Mouse (Mus musculus) embryonic facial prominence, embryonic 15.5 days (tissue): ENCODE measurements around the gene Tmem223. TPM values are rescaled to one million over a fixed set of nuclear protein-coding genes. Genes with fewer than 3 reads are reported as not detected.
A peak's percentile ranks its signal among the peaks of the same experiment; 100 is the strongest.

ENCODE experiments used
- ATAC-seq: fragments of 200-750 bp; cut with Nextera tagmentation; 2 replicates; pipeline ENCODE4 v1.8.0; 2017; ENCODE audit warnings: low read depth, moderate TSS enrichment; ENCODE audit not compliant: insufficient number of reproducible peaks, low FRiP score, low TSS enrichment
- H3K27ac ChIP-seq: fragments of 300-500 bp; sonication (generic); replicated peaks from 2 replicates; pipeline ENCODE4 v1.5.1; 2015; ENCODE audit warnings: mild to moderate bottlenecking, inconsistent platforms
- H3K27me3 ChIP-seq: fragments of 300-500 bp; sonication (generic); 2 replicates; pipeline ENCODE4 v1.6.1; 2015; ENCODE audit warnings: inconsistent platforms
- H3K36me3 ChIP-seq: fragments of 300-500 bp; sonication (generic); 2 replicates; pipeline ENCODE4 v1.6.1; 2015; ENCODE audit warnings: mild to moderate bottlenecking, inconsistent platforms
- H3K4me1 ChIP-seq: fragments of 300-500 bp; sonication (generic); 2 replicates; pipeline ENCODE4 v1.6.1; 2015; ENCODE audit warnings: inconsistent platforms
- H3K4me2 ChIP-seq: fragments of 300-500 bp; sonication (generic); replicated peaks from 2 replicates; pipeline ENCODE4 v1.6.1; 2015; ENCODE audit warnings: mild to moderate bottlenecking, inconsistent platforms
- H3K4me3 ChIP-seq: fragments of 300-500 bp; sonication (generic); replicated peaks from 2 replicates; pipeline ENCODE4 v1.5.1; 2015; ENCODE audit warnings: mild to moderate bottlenecking, inconsistent platforms
- H3K9ac ChIP-seq: fragments of 300-500 bp; sonication (generic); 2 replicates; pipeline ENCODE4 v1.6.1; 2015; ENCODE audit warnings: inconsistent platforms
- H3K9me3 ChIP-seq: fragments of 300-500 bp; sonication (generic); replicated peaks from 2 replicates; pipeline ENCODE4 v1.6.1; 2016; ENCODE audit warnings: inconsistent platforms
- WGBS: fragments of 180-500 bp; shearing (Covaris S2); methylation state at CpG from one replicate; pipeline ENCODE4 v1.1.7; 2015; 5-methylcytosine and 5-hydroxymethylcytosine counted together
- polyA plus RNA-seq: library from polyadenylated mRNA; unstranded; fragments of >200 nt; fragmentation: Nextera tagmentation; extraction: Ambion mirVana; gene quantifications from 2 replicates; pipeline ENCODE4 v1.2.1, GENCODE M21; 2015

Gene Tmem223
- polyA plus RNA-seq: 172 and 173 TPM in 2 replicates

GRCm38 (mm10) chr19:8770567-8771270 lies at the start of gene Tmem223:
Gene Tmem223, plus strand, starts transcription at chr19:8770996.
- Histone ChIP-seq H3K27ac (peak within 1 kb of the TSS; percentile 94), H3K4me3 (peak within 1 kb of the TSS; percentile 69), H3K4me1 (peaks cover 25% of the 10 kb centered on the region), H3K9me3 (no peaks in the 10 kb centered on the region), H3K36me3 (peaks cover 55% of the 10 kb centered on the region), H3K4me2 (peak within 1 kb of the TSS; percentile 67), H3K27me3 (no peaks in the 10 kb centered on the region), H3K9ac (peak within 1 kb of the TSS; percentile 85)
- WGBS: 14% methylated on average over 29 of the region's 29 CpGs
- no peak for ATAC-seq

- no peak for ATAC-seq
- no peak overlapping the region for H3K27ac ChIP-seq
- no peak overlapping the region for H3K4me2 ChIP-seq
- 71% methylated on average over 1 of the region's 1 CpGs for WGBS
- H3K4me3 ChIP-seq: peak overlapping the region; percentile 79; the same call in 1 of the 2 replicates
- H3K27me3 ChIP-seq: no peaks in the 10 kb centered on the region
- H3K9ac ChIP-seq: no peak overlapping the region
- H3K36me3 ChIP-seq: peaks cover 21% of the 10 kb centered on the region
- peaks cover 29% of the 10 kb centered on the region for H3K4me1 ChIP-seq
- no peaks in the 10 kb centered on the region for H3K9me3 ChIP-seq
Observed at GRCm38 (mm10) chr19:8721378-8721777, 49.4 kb upstream of the Tmem223 start.

GRCm38 (mm10) chr19:8722021-8722420 lies 48.8 kb upstream of the Tmem223 start:
- peak overlapping the region; percentile 50 for H3K4me2 ChIP-seq
- peaks cover 27% of the 10 kb centered on the region for H3K36me3 ChIP-seq
- ATAC-seq: no peak
- 0 out of 2 replicates have a peak overlapping the region, but pooled peaks have one; percentile 97 for H3K27ac ChIP-seq
- H3K9me3 ChIP-seq: no peaks in the 10 kb centered on the region
- 46% methylated on average over 4 of the region's 4 CpGs for WGBS
- peak overlapping the region; percentile 79 for H3K4me3 ChIP-seq
- peaks cover 29% of the 10 kb centered on the region for H3K4me1 ChIP-seq
- H3K27me3 ChIP-seq: no peaks in the 10 kb centered on the region
- H3K9ac ChIP-seq: peak overlapping the region; percentile 89

GRCm38 (mm10) chr19:8722559-8722906 lies 48.3 kb upstream of the Tmem223 start:
- peaks cover 29% of the 10 kb centered on the region for H3K4me1 ChIP-seq
- H3K36me3 ChIP-seq: peaks cover 27% of the 10 kb centered on the region
- peak overlapping the region; percentile 50 for H3K4me2 ChIP-seq
- peak overlapping the region; percentile 79 for H3K4me3 ChIP-seq
- peak overlapping the region; percentile 97 for H3K27ac ChIP-seq
- no peak for ATAC-seq
- no peaks in the 10 kb centered on the region for H3K9me3 ChIP-seq
- H3K27me3 ChIP-seq: no peaks in the 10 kb centered on the region
- 0% methylated on average over 5 of the region's 5 CpGs for WGBS
- H3K9ac ChIP-seq: peak overlapping the region; percentile 89

GRCm38 (mm10) chr19:8722907-8723573 lies 47.8 kb upstream of the Tmem223 start, which contains the start of gene Slc3a2:
Gene Slc3a2, minus strand, starts transcription at chr19:8723369.
- under 1% methylated on average over 50 of the region's 50 CpGs for WGBS
- H3K9ac ChIP-seq: peak within 1 kb of the TSS; percentile 99

GRCm38 (mm10) chr19:8723574-8724346 lies 47.0 kb upstream of the Tmem223 start:
- WGBS: under 1% methylated on average over 20 of the region's 20 CpGs
- Histone ChIP-seq H3K27me3 (no peaks in the 10 kb centered on the region), H3K36me3 (peaks cover 27% of the 10 kb centered on the region)

More at GRCm38 (mm10) chr19:8722907-8723573, 47.8 kb upstream of the Tmem223 start, which contains the start of gene Slc3a2:
- peaks cover 27% of the 10 kb centered on the region for H3K36me3 ChIP-seq
- peak within 1 kb of the TSS; percentile 79 for H3K4me3 ChIP-seq
- ATAC-seq: peak; percentile 97
- no peaks in the 10 kb centered on the region for H3K27me3 ChIP-seq
- H3K9me3 ChIP-seq: no peaks in the 10 kb centered on the region
- H3K4me1 ChIP-seq: peaks cover 29% of the 10 kb centered on the region
- H3K4me2 ChIP-seq: peak within 1 kb of the TSS; percentile 58
- H3K27ac ChIP-seq: peak within 1 kb of the TSS; percentile 97

GRCm38 (mm10) chr19:8724392-8724791 lies 46.4 kb upstream of the Tmem223 start:
- peak overlapping the region; percentile 99 for H3K9ac ChIP-seq
- no peak for ATAC-seq
- H3K27me3 ChIP-seq: no peaks in the 10 kb centered on the region
- H3K4me2 ChIP-seq: peak overlapping the region; percentile 58
- H3K4me1 ChIP-seq: peaks cover 29% of the 10 kb centered on the region
- WGBS: 4% methylated on average over 2 of the region's 2 CpGs
- no peaks in the 10 kb centered on the region for H3K9me3 ChIP-seq
- H3K4me3 ChIP-seq: peak overlapping the region; percentile 79
- peak overlapping the region; percentile 91 for H3K27ac ChIP-seq
- H3K36me3 ChIP-seq: peaks cover 27% of the 10 kb centered on the region

More at GRCm38 (mm10) chr19:8723574-8724346, 47.0 kb upstream of the Tmem223 start:
- H3K27ac ChIP-seq: peak overlapping the region; percentile 91
- peaks cover 29% of the 10 kb centered on the region for H3K4me1 ChIP-seq
- peak overlapping the region; percentile 79 for H3K4me3 ChIP-seq
- no peak for ATAC-seq
- peak overlapping the region; percentile 58 for H3K4me2 ChIP-seq
- H3K9ac ChIP-seq: peak overlapping the region; percentile 99
- H3K9me3 ChIP-seq: no peaks in the 10 kb centered on the region

GRCm38 (mm10) chr19:8725081-8725613 lies 45.6 kb upstream of the Tmem223 start:
- peak overlapping the region; percentile 79 for H3K4me3 ChIP-seq
- H3K27ac ChIP-seq: peak overlapping the region; percentile 91
- 40% methylated on average over 4 of the region's 4 CpGs for WGBS
- H3K4me2 ChIP-seq: peak overlapping the region; percentile 58
- H3K4me1 ChIP-seq: peaks cover 29% of the 10 kb centered on the region
- H3K9ac ChIP-seq: peak overlapping the region; percentile 99
- ATAC-seq: no peak
- no peaks in the 10 kb centered on the region for H3K9me3 ChIP-seq
- peaks cover 27% of the 10 kb centered on the region for H3K36me3 ChIP-seq
- no peaks in the 10 kb centered on the region for H3K27me3 ChIP-seq

GRCm38 (mm10) chr19:8726609-8727390 lies 44.0 kb upstream of the Tmem223 start:
- WGBS: 17% methylated on average over 3 of the region's 3 CpGs
- Histone ChIP-seq H3K4me2 (no peak overlapping the region), H3K27me3 (no peaks in the 10 kb centered on the region), H3K9ac (no peak overlapping the region), H3K9me3 (no peaks in the 10 kb centered on the region), H3K27ac (no peak overlapping the region), H3K36me3 (peaks cover 27% of the 10 kb centered on the region), H3K4me1 (peaks cover 22% of the 10 kb centered on the region), H3K4me3 (no peak overlapping the region)
- no peak for ATAC-seq

GRCm38 (mm10) chr19:8727495-8728114 lies 43.2 kb upstream of the Tmem223 start:
- WGBS: 16% methylated on average over 5 of the region's 5 CpGs

More at GRCm38 (mm10) chr19:8727495-8728114, 43.2 kb upstream of the Tmem223 start:
- no peak overlapping the region for H3K4me3 ChIP-seq
- H3K4me1 ChIP-seq: peaks cover 15% of the 10 kb centered on the region
- no peak overlapping the region for H3K27ac ChIP-seq
- no peak for ATAC-seq
- no peaks in the 10 kb centered on the region for H3K9me3 ChIP-seq
- no peak overlapping the region for H3K9ac ChIP-seq
- no peak overlapping the region for H3K4me2 ChIP-seq
- peaks cover 27% of the 10 kb centered on the region for H3K36me3 ChIP-seq
- H3K27me3 ChIP-seq: no peaks in the 10 kb centered on the region
